Mouse (Mus musculus) cerebellum, adult 2 months (tissue): Measurements from ENCODE around the gene Vmn2r121.

ENCODE experiments used
- CTCF ChIP-seq: fragments of 200-500 bp; IDR thresholded peaks from 2 replicates; pipeline ENCODE4 v1.5.1; 2011; ENCODE audit warnings: low read depth, mild to moderate bottlenecking, control low read depth, low read length, moderate library complexity, borderline replicate concordance; ENCODE audit not compliant: insufficient read depth
- POLR2A ChIP-seq: fragments of 200-500 bp; IDR thresholded peaks from 2 replicates; pipeline ENCODE4 v1.6.1; 2011; ENCODE audit warnings: low read length, control low read depth, borderline replicate concordance; ENCODE audit not compliant: insufficient read depth

DNA sequence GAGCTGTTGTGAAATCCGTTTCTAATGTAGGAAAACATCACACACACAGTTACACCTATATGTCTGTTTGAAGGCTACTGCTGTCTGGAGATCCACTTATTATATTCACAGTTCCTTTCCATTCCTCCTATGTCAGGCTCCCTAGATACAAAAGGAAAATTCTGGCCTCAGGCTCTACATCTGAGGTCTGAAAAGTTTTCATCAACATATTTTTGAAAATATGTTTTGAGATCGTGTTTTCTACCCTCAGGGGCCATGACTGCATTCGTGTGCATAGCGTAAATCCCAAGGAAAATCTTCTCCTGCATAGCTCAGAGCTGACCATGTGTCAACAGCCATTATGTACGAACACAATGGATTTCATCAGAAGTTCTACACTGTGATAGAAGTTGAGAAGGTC is at the start of gene Vmn2r121:
- no peak for TF ChIP-seq CTCF
- TF ChIP-seq POLR2A, result no peak
